Mouse (Mus musculus) spleen, adult 2 months (tissue): ENCODE data around the gene Cd248. TPM values are rescaled to one million over a fixed set of nuclear protein-coding genes. Genes with fewer than 3 reads are reported as not detected.

Experiments
- DNase-seq, 2 experiments: peaks; one replicate each; pipeline versions ENCODE4 v3.0.0 to v3.0.0-alpha.2; 2012 to 2021; ENCODE audit warnings: low spot score in 2 of 2, low read depth in 1 of 2
- H3K27ac ChIP-seq: fragments of 200-500 bp; 2 replicates; pipeline ENCODE4 v1.5.1; 2012; ENCODE audit warnings: low read length, inconsistent platforms; ENCODE audit not compliant: insufficient read depth
- H3K27me3 ChIP-seq: fragments of 200-500 bp; 2 replicates; pipeline ENCODE4 v1.6.1; 2012; ENCODE audit warnings: mild to moderate bottlenecking, moderate library complexity, low read length, inconsistent platforms; ENCODE audit not compliant: control insufficient read depth, insufficient read depth
- H3K36me3 ChIP-seq: fragments of 200-500 bp; 2 replicates; pipeline ENCODE4 v1.6.1; 2012; ENCODE audit warnings: mild to moderate bottlenecking, low read length, inconsistent platforms; ENCODE audit not compliant: control insufficient read depth, insufficient read depth
- H3K4me1 ChIP-seq: fragments of 200-500 bp; 2 replicates; pipeline ENCODE4 v1.6.1; 2011; ENCODE audit warnings: inconsistent platforms; ENCODE audit not compliant: control insufficient read depth, insufficient read depth, insufficient read length
- H3K4me3 ChIP-seq: fragments of 200-500 bp; 2 replicates; pipeline ENCODE4 v1.5.1; 2011; ENCODE audit warnings: mild to moderate bottlenecking, inconsistent platforms; ENCODE audit not compliant: insufficient read depth, insufficient read length; ENCODE audit errors: extremely low read depth
- CTCF ChIP-seq: fragments of 200-500 bp; IDR thresholded peaks from 2 replicates; pipeline ENCODE4 v1.5.1; 2011; ENCODE audit warnings: mild to moderate bottlenecking, inconsistent platforms; ENCODE audit not compliant: insufficient read depth, insufficient read length, insufficient replicate concordance; ENCODE audit errors: extremely low read depth
- POLR2A ChIP-seq: fragments of 200-500 bp; IDR thresholded peaks from 2 replicates; pipeline ENCODE4 v1.6.1; 2011; ENCODE audit warnings: low read depth, low read length, inconsistent platforms
- WGBS: fragments of 180-500 bp; shearing (Covaris S2); methylation state at CpG from one replicate; pipeline ENCODE4 v1.1.7; 2018; 5-methylcytosine and 5-hydroxymethylcytosine counted together
- polyA plus RNA-seq: library from polyadenylated mRNA; depleted of rRNA; stranded (reverse); fragments of >200 nt; gene quantifications from 2 replicates; pipeline ENCODE4 v1.2.3, GENCODE M21; 2012

Cd248 gene
- polyA plus RNA-seq, 1 experiment: 5.5 TPM

- Histone ChIP-seq H3K27me3 (peaks cover 12% of the 10 kb centered on the region), H3K4me1 (peaks cover 6% of the 10 kb centered on the region), H3K36me3 (no peaks in the 10 kb centered on the region), H3K4me3 (no peak overlapping the region), H3K27ac (no peak overlapping the region)
- no peak for DNase-seq
- 92% methylated on average over 5 of the region's 5 CpGs for WGBS
- TF ChIP-seq CTCF: no peak
- TF ChIP-seq POLR2A: no peak
Observed at GRCm38 (mm10) chr19:5069486-5069885, 1.6 kb downstream of the Cd248 start.

GRCm38 (mm10) chr19:5069978-5070377, 2.1 kb downstream of the Cd248 start:
- WGBS: 92% methylated on average over 7 of the region's 7 CpGs
- DNase-seq: no peak
- Histone ChIP-seq H3K36me3 (no peaks in the 10 kb centered on the region), H3K27ac (no peak overlapping the region), H3K4me3 (no peak overlapping the region), H3K4me1 (peaks cover 6% of the 10 kb centered on the region), H3K27me3 (peaks cover 12% of the 10 kb centered on the region)
- TF ChIP-seq CTCF (no peak), POLR2A (no peak)

DNA sequence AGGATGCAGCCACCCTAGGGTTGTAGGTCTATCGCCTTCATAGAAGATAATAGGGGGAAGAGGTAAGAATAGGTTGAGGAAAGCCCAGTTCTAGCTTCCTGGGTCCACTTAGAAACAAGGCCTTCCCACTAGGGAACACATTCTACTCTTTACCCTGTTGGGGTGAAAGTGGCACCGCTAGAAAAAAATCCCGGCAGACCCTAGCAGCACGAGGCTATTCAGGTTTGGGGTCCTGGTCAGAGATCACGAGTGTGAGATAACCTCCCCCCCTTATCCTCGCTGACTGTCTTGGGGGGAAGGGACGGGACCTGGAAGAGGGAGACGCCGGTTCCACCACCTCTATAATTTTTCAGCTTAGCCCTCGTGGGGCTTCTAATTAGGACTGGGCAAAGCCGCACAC, 3.2 kb downstream of the Cd248 start:
- no peaks in the 10 kb centered on the region for H3K36me3 ChIP-seq
- WGBS: 61% methylated on average over 11 of the region's 11 CpGs
- no peak overlapping the region for H3K4me3 ChIP-seq
- H3K27ac ChIP-seq: no peak overlapping the region
- H3K27me3 ChIP-seq: peaks cover 12% of the 10 kb centered on the region
- peaks cover 6% of the 10 kb centered on the region for H3K4me1 ChIP-seq
- DNase-seq: no peak
- TF ChIP-seq POLR2A: no peak
- no peak for TF ChIP-seq CTCF

DNA sequence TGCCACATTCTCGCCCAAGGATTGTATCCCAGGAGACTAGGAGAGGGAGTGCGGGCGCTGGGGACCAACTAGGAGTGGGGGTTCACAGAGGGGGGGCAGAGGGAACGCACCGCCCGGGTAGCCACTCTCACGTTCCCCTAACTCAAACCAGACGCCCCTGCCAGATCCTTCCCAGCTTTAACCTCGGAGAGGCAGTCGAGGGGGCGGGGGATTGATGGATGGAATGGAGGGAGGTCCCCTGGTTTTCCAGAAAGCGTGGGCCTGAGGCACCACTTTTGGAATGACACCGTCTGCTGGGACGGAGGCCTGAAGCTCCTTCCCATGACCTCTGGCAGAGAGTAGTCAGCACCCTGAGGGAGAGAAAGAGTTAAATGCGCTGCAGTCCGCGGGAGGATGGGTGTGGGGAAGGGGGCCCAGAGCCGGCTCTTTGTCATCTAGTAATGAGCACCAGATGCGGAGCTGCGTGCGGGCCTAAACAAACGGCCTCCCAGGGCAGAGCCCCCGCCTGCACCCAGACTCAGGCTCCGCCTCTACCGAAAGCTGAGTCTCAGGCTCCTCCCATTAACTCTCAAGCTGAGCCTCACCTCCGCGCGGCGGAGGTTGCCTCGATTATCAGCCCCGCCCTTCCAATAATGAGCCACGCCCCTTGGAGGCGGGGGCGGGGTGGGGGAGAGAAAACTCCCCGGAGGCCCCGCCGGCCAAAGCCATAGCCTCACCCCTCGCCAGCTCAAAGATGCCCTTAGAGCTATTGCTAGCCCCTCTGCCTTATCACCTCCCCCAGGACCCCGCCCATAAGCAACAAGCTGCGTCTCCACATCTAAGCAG, 3.9 kb downstream of the Cd248 start:
- 11% methylated on average over 40 of the region's 40 CpGs for WGBS
- Histone ChIP-seq H3K27ac (no peak overlapping the region), H3K27me3 (peaks cover 12% of the 10 kb centered on the region)

GRCm38 (mm10) chr19:5072389-5073019, 4.6 kb downstream of the Cd248 start:
- WGBS: 11% methylated on average over 20 of the region's 20 CpGs
- H3K4me3 ChIP-seq: peak overlapping the region; percentile 45
- peaks cover 6% of the 10 kb centered on the region for H3K4me1 ChIP-seq
- no peaks in the 10 kb centered on the region for H3K36me3 ChIP-seq
- no peak overlapping the region for H3K27ac ChIP-seq
- TF ChIP-seq POLR2A (no peak), CTCF (no peak)
- DNase-seq: no peak
- peaks cover 10% of the 10 kb centered on the region for H3K27me3 ChIP-seq

More for the DNA sequence above, 3.9 kb downstream of the Cd248 start:
- DNase-seq: peak in 1 of 2 experiments; percentile 52
- H3K36me3 ChIP-seq: no peaks in the 10 kb centered on the region
- peak overlapping the region; percentile 45 for H3K4me3 ChIP-seq
- peaks cover 6% of the 10 kb centered on the region for H3K4me1 ChIP-seq
- TF ChIP-seq POLR2A (no peak), CTCF (no peak)

DNA sequence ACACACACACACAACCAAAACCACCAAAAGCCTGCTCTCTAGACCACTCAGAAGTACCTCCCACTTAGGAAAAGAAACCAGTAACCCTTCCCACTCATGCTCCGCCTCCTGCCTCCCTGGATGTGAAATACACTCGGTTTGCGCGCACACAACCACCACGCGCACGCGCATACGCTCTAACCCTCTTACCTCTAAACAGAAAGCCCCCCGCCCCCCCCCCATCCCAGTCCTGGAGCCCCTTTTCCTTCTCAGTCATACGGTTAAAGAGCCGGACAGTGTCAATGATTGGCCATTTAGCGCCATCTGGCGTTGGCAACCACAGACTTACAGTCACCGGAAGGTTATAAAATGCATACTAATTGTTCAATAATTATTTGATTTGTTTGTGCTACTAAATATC, 5.2 kb downstream of the Cd248 start:
- H3K27ac ChIP-seq: no peak overlapping the region
- TF ChIP-seq POLR2A: no peak
- peak; percentile 50; the same call in 1 of the 2 replicates for TF ChIP-seq CTCF
- H3K27me3 ChIP-seq: peaks cover 5% of the 10 kb centered on the region
- DNase-seq: peak in 1 of 2 experiments; percentile 46
- WGBS: 4% methylated on average over 15 of the region's 15 CpGs
- no peaks in the 10 kb centered on the region for H3K36me3 ChIP-seq
- H3K4me3 ChIP-seq: peak overlapping the region; percentile 28; the same call in 1 of the 2 replicates
- peaks cover 4% of the 10 kb centered on the region for H3K4me1 ChIP-seq

- H3K4me1 ChIP-seq: no peaks in the 10 kb centered on the region; the same call in 1 of the 2 replicates
- no peak for DNase-seq
- H3K27me3 ChIP-seq: peaks cover 1% of the 10 kb centered on the region; the same call in 1 of the 2 replicates
- H3K4me3 ChIP-seq: no peak overlapping the region
- no peak overlapping the region for H3K27ac ChIP-seq
- TF ChIP-seq CTCF (no peak), POLR2A (no peak)
- H3K36me3 ChIP-seq: no peaks in the 10 kb centered on the region
- WGBS: 35% methylated on average over 5 of the region's 5 CpGs
Observed at GRCm38 (mm10) chr19:5073518-5073917, 5.6 kb downstream of the Cd248 start.
